Mouse (Mus musculus): ENCODE data around the gene Tchp. TPM values are rescaled to one million over a fixed set of nuclear protein-coding genes. Genes with fewer than 3 reads are reported as not detected.

Gene Tchp
- total and polyA plus RNA-seq, 2 experiments from 2014 or later = 0.50 to 4.4 TPM

DNA sequence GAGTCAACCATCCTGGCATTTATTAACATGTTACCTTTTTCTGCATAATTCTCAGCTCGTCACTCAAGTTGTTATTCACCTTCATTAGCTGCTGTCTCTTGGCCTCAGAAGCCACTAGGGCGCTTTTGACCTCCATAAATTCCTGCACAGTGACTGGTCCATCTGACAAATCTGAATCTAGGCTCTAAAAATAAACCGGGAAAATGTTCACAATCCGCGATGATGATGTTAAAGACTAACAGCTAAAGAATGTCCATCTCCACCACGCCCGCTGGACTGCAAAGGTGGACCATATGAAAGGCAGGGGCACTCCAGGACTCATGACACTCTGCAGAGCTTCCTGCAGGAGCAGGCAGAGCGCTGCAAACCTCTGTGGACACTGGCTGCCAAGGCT lies 36.1 kb downstream of the Tchp start:
- TF ChIP-seq CTCF (IDR thresholded peaks at IDR 0.05; ENCODE audit: low read depth) (no peak), EP300 (IDR thresholded peaks at IDR 0.05; ENCODE audit: low read depth) (no peak)
- DNase-seq (ENCODE audit: low spot score) = no peak

DNA sequence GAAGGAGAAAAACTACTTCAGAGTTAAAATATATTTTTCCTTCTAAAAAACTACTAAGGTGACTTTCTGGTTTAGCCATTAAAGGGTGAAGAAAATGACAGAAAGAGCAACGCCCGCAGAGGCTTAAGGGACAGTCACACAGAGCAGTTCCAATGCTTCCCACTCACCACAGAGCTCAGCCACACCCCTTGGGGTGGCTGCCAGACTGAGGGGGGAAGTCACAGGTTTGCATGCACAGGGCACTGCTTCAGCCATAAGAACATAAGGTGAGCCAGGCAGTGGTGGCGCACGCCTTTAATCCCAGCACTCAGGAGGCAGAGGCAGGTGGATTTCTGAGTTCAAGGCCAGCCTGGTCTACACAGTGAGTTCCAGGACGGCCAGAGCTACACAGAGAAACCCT lies 38.0 kb downstream of the Tchp start:
- TF ChIP-seq CTCF (IDR thresholded peaks at IDR 0.05; ENCODE audit: low read depth) (no peak), EP300 (IDR thresholded peaks at IDR 0.05; ENCODE audit: low read depth) (no peak)
- ATAC-seq (ENCODE audit: insufficient read depth, low read depth) = no peak
- no peak overlapping the region for H3K27ac ChIP-seq (ENCODE audit: low read depth)
- no peaks in the 10 kb centered on the region for H3K27me3 ChIP-seq (ENCODE audit: control insufficient read depth, insufficient read depth, low read length)
- no peak overlapping the region for H3K4me3 ChIP-seq (ENCODE audit: low read depth, low read length)
- peaks cover 13% of the 10 kb centered on the region; the same call in 1 of the 2 replicates for H3K4me1 ChIP-seq (ENCODE audit: control insufficient read depth, insufficient read depth)
- whole genome bisulfite sequencing = 73% methylated on average over 5 of the region's 5 CpGs
- H3K9me3 ChIP-seq (replicated peaks; ENCODE audit: control insufficient read depth, low read length) = no peaks in the 10 kb centered on the region
- H3K4me2 ChIP-seq (ENCODE audit: low read depth, low read length) = no peak overlapping the region
- H3K9ac ChIP-seq (replicated peaks; ENCODE audit: low read depth, low read length) = no peak overlapping the region
- DNase-seq (ENCODE audit: low spot score) = peak; percentile 30
- peaks cover 89% of the 10 kb centered on the region for H3K36me3 ChIP-seq (replicated peaks; ENCODE audit: control insufficient read depth, insufficient read depth, low read length)

More for the DNA sequence above, 36.1 kb downstream of the Tchp start:
- 48% methylated on average over 8 of the region's 8 CpGs for WGBS
- Histone ChIP-seq H3K9ac (replicated peaks; ENCODE audit: low read depth, low read length) (no peak overlapping the region), H3K36me3 (replicated peaks; ENCODE audit: control insufficient read depth, insufficient read depth, low read length) (peaks cover 81% of the 10 kb centered on the region), H3K9me3 (replicated peaks; ENCODE audit: control insufficient read depth, low read length) (no peaks in the 10 kb centered on the region), H3K4me3 (ENCODE audit: low read depth, low read length) (no peak overlapping the region), H3K27ac (ENCODE audit: low read depth) (peak overlapping the region; percentile 69), H3K4me1 (ENCODE audit: control insufficient read depth, insufficient read depth) (peaks cover 19% of the 10 kb centered on the region; the same call in 1 of the 2 replicates), H3K27me3 (ENCODE audit: control insufficient read depth, insufficient read depth, low read length) (no peaks in the 10 kb centered on the region), H3K4me2 (ENCODE audit: low read depth, low read length) (no peak overlapping the region)
- ATAC-seq (ENCODE audit: insufficient read depth, low read depth) = no peak

DNA sequence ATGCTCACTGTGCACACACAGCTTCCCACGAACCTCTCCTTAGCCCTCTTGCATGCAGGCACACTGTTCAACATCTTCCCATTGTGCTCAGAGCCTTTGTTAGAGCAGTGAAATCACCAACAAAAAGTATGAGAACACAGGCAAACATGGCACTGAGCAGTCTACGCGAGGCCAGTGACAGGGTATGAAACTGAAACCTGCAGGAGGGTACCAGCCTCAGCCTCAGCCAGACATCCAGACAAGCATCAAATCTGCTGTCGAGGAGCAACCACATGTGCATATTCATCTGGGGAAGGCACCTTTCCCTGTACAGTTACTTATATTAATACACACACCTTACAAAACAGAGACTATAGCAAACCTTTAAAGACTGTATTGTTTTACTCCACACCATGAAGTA lies 39.3 kb downstream of the Tchp start:
- WGBS = 84% methylated on average over 4 of the region's 4 CpGs
- no peaks in the 10 kb centered on the region for H3K9me3 ChIP-seq (replicated peaks; ENCODE audit: control insufficient read depth, low read length)
- DNase-seq (ENCODE audit: low spot score) = no peak
- no peak for TF ChIP-seq CTCF (IDR thresholded peaks at IDR 0.05; ENCODE audit: low read depth)
- no peak for TF ChIP-seq EP300 (IDR thresholded peaks at IDR 0.05; ENCODE audit: low read depth)
- H3K4me1 ChIP-seq (ENCODE audit: control insufficient read depth, insufficient read depth) = peaks cover 13% of the 10 kb centered on the region; the same call in 1 of the 2 replicates
- peaks cover 96% of the 10 kb centered on the region for H3K36me3 ChIP-seq (replicated peaks; ENCODE audit: control insufficient read depth, insufficient read depth, low read length)
- H3K4me3 ChIP-seq (ENCODE audit: low read depth, low read length) = no peak overlapping the region
- ATAC-seq (ENCODE audit: insufficient read depth, low read depth) = no peak
- H3K4me2 ChIP-seq (ENCODE audit: low read depth, low read length) = no peak overlapping the region
- no peak overlapping the region for H3K27ac ChIP-seq (ENCODE audit: low read depth)
- no peak overlapping the region for H3K9ac ChIP-seq (replicated peaks; ENCODE audit: low read depth, low read length)
- no peaks in the 10 kb centered on the region for H3K27me3 ChIP-seq (ENCODE audit: control insufficient read depth, insufficient read depth, low read length)

DNA sequence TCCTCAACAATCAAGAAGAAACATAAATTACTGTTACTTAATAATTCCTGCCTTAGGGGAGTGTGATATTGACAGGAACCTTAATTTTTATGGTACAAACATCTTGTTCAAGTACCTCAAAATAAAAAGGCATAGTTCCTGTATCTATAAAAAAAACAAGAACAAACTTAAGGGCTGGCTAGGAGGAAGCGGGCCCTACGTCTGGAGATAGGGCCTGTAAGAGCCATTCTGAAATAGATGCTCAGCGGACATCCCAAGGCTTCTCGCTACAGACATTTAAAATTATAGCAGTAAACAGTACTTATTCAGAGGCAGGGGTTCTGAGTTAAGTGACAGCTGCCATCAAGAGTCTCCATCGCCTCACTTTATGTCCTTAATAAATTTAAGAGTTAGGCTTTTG lies 40.0 kb downstream of the Tchp start:
- 90% methylated on average over 5 of the region's 5 CpGs for WGBS
- TF ChIP-seq EP300 (IDR thresholded peaks at IDR 0.05; ENCODE audit: low read depth) = no peak
- no peak for TF ChIP-seq CTCF (IDR thresholded peaks at IDR 0.05; ENCODE audit: low read depth)
- ATAC-seq (ENCODE audit: insufficient read depth, low read depth) (no peak), DNase-seq (ENCODE audit: low spot score) (no peak)
- Histone ChIP-seq H3K27ac (ENCODE audit: low read depth) (no peak overlapping the region), H3K4me1 (ENCODE audit: control insufficient read depth, insufficient read depth) (peaks cover 13% of the 10 kb centered on the region; the same call in 1 of the 2 replicates), H3K9me3 (replicated peaks; ENCODE audit: control insufficient read depth, low read length) (no peaks in the 10 kb centered on the region), H3K27me3 (ENCODE audit: control insufficient read depth, insufficient read depth, low read length) (no peaks in the 10 kb centered on the region), H3K4me2 (ENCODE audit: low read depth, low read length) (no peak overlapping the region), H3K9ac (replicated peaks; ENCODE audit: low read depth, low read length) (no peak overlapping the region), H3K36me3 (replicated peaks; ENCODE audit: control insufficient read depth, insufficient read depth, low read length) (peaks cover 95% of the 10 kb centered on the region), H3K4me3 (ENCODE audit: low read depth, low read length) (no peak overlapping the region)

DNA sequence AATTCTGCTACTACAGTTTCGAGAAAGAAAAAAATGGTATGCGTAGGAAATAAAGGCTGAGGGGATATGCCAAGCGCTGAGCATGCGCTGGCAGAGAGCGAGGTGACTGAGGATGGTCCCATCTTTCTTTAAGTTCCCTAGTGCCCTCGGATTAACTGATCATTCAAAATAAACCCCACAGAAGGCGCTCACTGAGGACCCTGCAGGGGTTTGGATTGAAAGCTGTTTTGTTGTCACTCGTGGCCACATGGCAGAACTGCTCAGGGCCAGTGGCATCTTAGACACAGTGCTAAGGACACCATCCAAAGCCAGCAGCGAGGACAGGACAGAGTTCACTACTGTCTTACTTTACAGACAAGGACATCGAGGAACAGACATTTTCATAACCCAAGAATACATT lies 42.8 kb downstream of the Tchp start:
- Histone ChIP-seq H3K4me2 (ENCODE audit: low read depth, low read length) (no peak overlapping the region), H3K9me3 (replicated peaks; ENCODE audit: control insufficient read depth, low read length) (no peaks in the 10 kb centered on the region), H3K9ac (replicated peaks; ENCODE audit: low read depth, low read length) (no peak overlapping the region), H3K36me3 (replicated peaks; ENCODE audit: control insufficient read depth, insufficient read depth, low read length) (peaks cover 95% of the 10 kb centered on the region), H3K4me3 (ENCODE audit: low read depth, low read length) (no peak overlapping the region), H3K27ac (ENCODE audit: low read depth) (no peak overlapping the region), H3K4me1 (ENCODE audit: control insufficient read depth, insufficient read depth) (no peaks in the 10 kb centered on the region), H3K27me3 (ENCODE audit: control insufficient read depth, insufficient read depth, low read length) (no peaks in the 10 kb centered on the region)
- DNase-seq (ENCODE audit: low spot score) (no peak), ATAC-seq (ENCODE audit: insufficient read depth, low read depth) (no peak)
- 87% methylated on average over 10 of the region's 10 CpGs for WGBS
- TF ChIP-seq CTCF (IDR thresholded peaks at IDR 0.05; ENCODE audit: low read depth) (no peak), EP300 (IDR thresholded peaks at IDR 0.05; ENCODE audit: low read depth) (no peak)

DNA sequence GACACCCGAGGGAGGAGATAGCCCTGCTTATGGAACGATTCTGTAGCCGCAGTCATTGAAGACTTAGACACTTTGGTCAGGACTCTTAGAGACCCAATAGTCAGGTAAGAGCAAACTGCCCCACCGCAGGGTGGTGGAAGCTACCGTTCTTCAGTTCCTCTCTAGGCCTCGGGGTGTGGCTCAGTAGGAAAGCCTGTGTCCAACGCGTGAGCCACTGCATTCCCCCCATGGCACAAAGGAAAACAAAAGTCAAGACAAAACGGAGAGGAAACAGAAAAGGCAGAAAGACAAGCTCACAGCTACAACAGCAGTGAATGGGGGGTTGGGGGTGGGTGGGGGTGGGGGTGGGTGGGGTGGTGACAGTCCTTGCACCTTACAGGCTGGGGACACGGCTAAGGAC lies 44.8 kb downstream of the Tchp start:
- H3K4me3 ChIP-seq (ENCODE audit: low read depth, low read length) = no peak overlapping the region
- no peaks in the 10 kb centered on the region for H3K27me3 ChIP-seq (ENCODE audit: control insufficient read depth, insufficient read depth, low read length)
- WGBS = 93% methylated on average over 10 of the region's 10 CpGs
- H3K4me1 ChIP-seq (ENCODE audit: control insufficient read depth, insufficient read depth) = no peaks in the 10 kb centered on the region
- no peak overlapping the region for H3K4me2 ChIP-seq (ENCODE audit: low read depth, low read length)
- peaks cover 96% of the 10 kb centered on the region for H3K36me3 ChIP-seq (replicated peaks; ENCODE audit: control insufficient read depth, insufficient read depth, low read length)
- no peak overlapping the region for H3K27ac ChIP-seq (ENCODE audit: low read depth)
- ATAC-seq (ENCODE audit: insufficient read depth, low read depth) = no peak
- no peak for DNase-seq (ENCODE audit: low spot score)
- no peak overlapping the region for H3K9ac ChIP-seq (replicated peaks; ENCODE audit: low read depth, low read length)
- no peaks in the 10 kb centered on the region for H3K9me3 ChIP-seq (replicated peaks; ENCODE audit: control insufficient read depth, low read length)
- TF ChIP-seq CTCF (IDR thresholded peaks at IDR 0.05; ENCODE audit: low read depth) (no peak), EP300 (IDR thresholded peaks at IDR 0.05; ENCODE audit: low read depth) (no peak)
